Mouse (Mus musculus) megakaryocyte progenitor cell, adult 5-6 weeks (primary cell): ENCODE data around the gene Cacnb2. TPM values are rescaled to one million over a fixed set of nuclear protein-coding genes. Genes with fewer than 3 reads are reported as not detected.

Experiments used
- ATAC-seq: replicated peaks from 2 replicates; pipeline ENCODE4 v1.8.0; 2016; ENCODE audit warnings: mild to moderate bottlenecking, moderate TSS enrichment, inconsistent platforms; ENCODE audit not compliant: poor library complexity
- total RNA-seq, 2 experiments: library from RNA; stranded (forward) in 1 of 2; stranded (reverse) in 1 of 2; fragments of 157-497, 149-512 nt in 1 of 2; fragments of 200-1000 nt in 1 of 2; gene quantifications; 2 replicates each; pipeline versions ENCODE4 v1.2.3 to v1.2.4; 2015 to 2017

The Cacnb2 gene
- total RNA-seq (2015) (5.5 and 6.2 TPM in 2 replicates), total RNA-seq (2017) (2.7 and 7.1 TPM in 2 replicates)

- ATAC-seq = no peak
These were observed at the start of gene Cacnb2 for GRCm38 (mm10) chr2:14602788-14603187. Gene Cacnb2, plus strand, starts transcription at chr2:14603088.

GRCm38 (mm10) chr2:14568020-14568419, 34.9 kb upstream of the Cacnb2 start:
- ATAC-seq = no peak

- ATAC-seq = no peak
These were observed 31.6 kb upstream of the Cacnb2 start for GRCm38 (mm10) chr2:14571300-14571699.

GRCm38 (mm10) chr2:14589541-14589940, 13.3 kb upstream of the Cacnb2 start:
- ATAC-seq = peak; percentile 96

GRCm38 (mm10) chr2:14597909-14598563, 4.9 kb upstream of the Cacnb2 start:
- ATAC-seq = no peak

- peak; percentile 66 for ATAC-seq
These were observed 1.2 kb downstream of the Cacnb2 start for GRCm38 (mm10) chr2:14603784-14604781.

GRCm38 (mm10) chr2:14604791-14605190, 1.9 kb downstream of the Cacnb2 start:
- peak; percentile 12; the same call in 1 of the 2 replicates for ATAC-seq

GRCm38 (mm10) chr2:14605207-14605606, 2.3 kb downstream of the Cacnb2 start:
- ATAC-seq = peak; percentile 7; the same call in 1 of the 2 replicates

GRCm38 (mm10) chr2:14608606-14609005, 5.7 kb downstream of the Cacnb2 start:
- ATAC-seq = no peak

- ATAC-seq = no peak
These were observed 9.8 kb downstream of the Cacnb2 start for GRCm38 (mm10) chr2:14612705-14613104.

GRCm38 (mm10) chr2:14616361-14616760, 13.5 kb downstream of the Cacnb2 start:
- no peak for ATAC-seq

GRCm38 (mm10) chr2:14620120-14620853, 17.4 kb downstream of the Cacnb2 start:
- ATAC-seq = peak; percentile 74

GRCm38 (mm10) chr2:14620891-14621290, 18.0 kb downstream of the Cacnb2 start:
- ATAC-seq = no peak

- ATAC-seq = peak; percentile 77
These were observed 20.9 kb downstream of the Cacnb2 start for GRCm38 (mm10) chr2:14623820-14624219.

- ATAC-seq = 0 out of 2 replicates have a peak, but pooled peaks have one; percentile 12
These were observed 27.1 kb downstream of the Cacnb2 start for GRCm38 (mm10) chr2:14629814-14630492.

- peak; percentile 97 for ATAC-seq
These were observed 28.7 kb downstream of the Cacnb2 start for GRCm38 (mm10) chr2:14631590-14631989.

- ATAC-seq = no peak
These were observed 30.3 kb downstream of the Cacnb2 start for GRCm38 (mm10) chr2:14633202-14633601.

GRCm38 (mm10) chr2:14639266-14639665, 36.4 kb downstream of the Cacnb2 start:
- ATAC-seq = no peak

- ATAC-seq = no peak
These were observed 37.0 kb downstream of the Cacnb2 start for GRCm38 (mm10) chr2:14639877-14640276.

- ATAC-seq = no peak
These were observed 38.2 kb downstream of the Cacnb2 start for GRCm38 (mm10) chr2:14641040-14641439.
